Mouse (Mus musculus): ENCODE data around the gene Akr1c18. TPM values are rescaled to one million over a fixed set of nuclear protein-coding genes. Genes with fewer than 3 reads are reported as not detected.
"Not testable (repeated sequence)": the region's sequence is repeated elsewhere in the genome, so short reads cannot be mapped to it uniquely, and the experiment has no call there.

Gene Akr1c18
- total and polyA plus RNA-seq, 2 experiments from 2014 or later, result not detected

- DNase-seq (ENCODE audit: low spot score) (no peak), ATAC-seq (no peak)
- Histone ChIP-seq H3K9me3 (ENCODE audit: low read length) (no peaks in the 10 kb centered on the region), H3K36me3 (ENCODE audit: insufficient read depth, low read length) (no peaks in the 10 kb centered on the region), H3K27ac (no peak overlapping the region), H3K27me3 (ENCODE audit: insufficient read depth, low read length) (no peaks in the 10 kb centered on the region), H3K4me1 (ENCODE audit: insufficient read depth, low read length) (no peaks in the 10 kb centered on the region), H3K4me2 (ENCODE audit: low read depth, low read length) (no peak overlapping the region), H3K4me3 (ENCODE audit: low read length) (no peak overlapping the region), H3K9ac (replicated peaks; ENCODE audit: low read length) (no peak overlapping the region)
- no peak for TF ChIP-seq CTCF (IDR thresholded peaks at IDR 0.05; ENCODE audit: low read depth)
- 72% methylated on average over 3 of the region's 3 CpGs for WGBS
These were observed 18.7 kb downstream of the Akr1c18 start for GRCm38 (mm10) chr13:4131721-4132120.

GRCm38 (mm10) chr13:4131317-4131716 is 19.1 kb downstream of the Akr1c18 start:
- TF ChIP-seq CTCF (IDR thresholded peaks at IDR 0.05; ENCODE audit: low read depth), result no peak
- Histone ChIP-seq H3K27me3 (ENCODE audit: insufficient read depth, low read length) (no peaks in the 10 kb centered on the region), H3K36me3 (ENCODE audit: insufficient read depth, low read length) (no peaks in the 10 kb centered on the region), H3K4me1 (ENCODE audit: insufficient read depth, low read length) (no peaks in the 10 kb centered on the region), H3K9me3 (ENCODE audit: low read length) (no peaks in the 10 kb centered on the region), H3K9ac (replicated peaks; ENCODE audit: low read length) (no peak overlapping the region), H3K27ac (no peak overlapping the region), H3K4me3 (ENCODE audit: low read length) (no peak overlapping the region), H3K4me2 (ENCODE audit: low read depth, low read length) (no peak overlapping the region)
- ATAC-seq (no peak), DNase-seq (ENCODE audit: low spot score) (no peak)
- 71% methylated on average over 1 of the region's 1 CpGs for WGBS

- no peak overlapping the region for H3K27ac ChIP-seq
- no peak for ATAC-seq
- H3K36me3 ChIP-seq (ENCODE audit: insufficient read depth, low read length), result no peaks in the 10 kb centered on the region
- no peaks in the 10 kb centered on the region for H3K9me3 ChIP-seq (ENCODE audit: low read length)
- H3K4me2 ChIP-seq (ENCODE audit: low read depth, low read length), result no peak overlapping the region
- no peaks in the 10 kb centered on the region for H3K4me1 ChIP-seq (ENCODE audit: insufficient read depth, low read length)
- peak; percentile 66 for TF ChIP-seq CTCF (IDR thresholded peaks at IDR 0.05; ENCODE audit: low read depth)
- no peak overlapping the region for H3K4me3 ChIP-seq (ENCODE audit: low read length)
- no peaks in the 10 kb centered on the region for H3K27me3 ChIP-seq (ENCODE audit: insufficient read depth, low read length)
- 48% methylated on average over 5 of the region's 5 CpGs for WGBS
- no peak overlapping the region for H3K9ac ChIP-seq (replicated peaks; ENCODE audit: low read length)
- DNase-seq (ENCODE audit: low spot score), result peak; percentile 24
These were observed 21.4 kb downstream of the Akr1c18 start for GRCm38 (mm10) chr13:4129100-4129499.

GRCm38 (mm10) chr13:4125846-4126245 is 24.6 kb downstream of the Akr1c18 start:
- H3K27me3 ChIP-seq (ENCODE audit: insufficient read depth, low read length); H3K4me3 ChIP-seq (ENCODE audit: low read length); ATAC-seq; H3K36me3 ChIP-seq (ENCODE audit: insufficient read depth, low read length); DNase-seq (ENCODE audit: low spot score); H3K9ac ChIP-seq (replicated peaks; ENCODE audit: low read length); H3K4me2 ChIP-seq (ENCODE audit: low read depth, low read length); H3K9me3 ChIP-seq (ENCODE audit: low read length); H3K27ac ChIP-seq; H3K4me1 ChIP-seq (ENCODE audit: insufficient read depth, low read length): not testable (repeated sequence)
- 68% methylated on average over 1 of the region's 1 CpGs for WGBS

- not testable (repeated sequence) for H3K27ac ChIP-seq; DNase-seq (ENCODE audit: low spot score); H3K4me3 ChIP-seq (ENCODE audit: low read length); H3K4me1 ChIP-seq (ENCODE audit: insufficient read depth, low read length); H3K27me3 ChIP-seq (ENCODE audit: insufficient read depth, low read length); H3K9me3 ChIP-seq (ENCODE audit: low read length); ATAC-seq; H3K4me2 ChIP-seq (ENCODE audit: low read depth, low read length); H3K9ac ChIP-seq (replicated peaks; ENCODE audit: low read length); H3K36me3 ChIP-seq (ENCODE audit: insufficient read depth, low read length)
- WGBS, result 95% methylated on average over 6 of the region's 6 CpGs
These were observed 26.0 kb downstream of the Akr1c18 start for GRCm38 (mm10) chr13:4124471-4124870.

- DNase-seq (ENCODE audit: low spot score) (peak; percentile 6), ATAC-seq (no peak)
- Histone ChIP-seq H3K4me3 (ENCODE audit: low read length) (no peak overlapping the region), H3K4me1 (ENCODE audit: insufficient read depth, low read length) (no peaks in the 10 kb centered on the region), H3K27ac (no peak overlapping the region), H3K27me3 (ENCODE audit: insufficient read depth, low read length) (no peaks in the 10 kb centered on the region), H3K36me3 (ENCODE audit: insufficient read depth, low read length) (no peaks in the 10 kb centered on the region), H3K9ac (replicated peaks; ENCODE audit: low read length) (no peak overlapping the region), H3K9me3 (ENCODE audit: low read length) (no peaks in the 10 kb centered on the region), H3K4me2 (ENCODE audit: low read depth, low read length) (no peak overlapping the region)
- no peak for TF ChIP-seq CTCF (IDR thresholded peaks at IDR 0.05; ENCODE audit: low read depth)
- WGBS, result 63% methylated on average over 7 of the region's 7 CpGs
These were observed 27.3 kb downstream of the Akr1c18 start for GRCm38 (mm10) chr13:4123146-4123545.

GRCm38 (mm10) chr13:4119181-4119904 is 31.1 kb downstream of the Akr1c18 start:
- no peak overlapping the region for H3K9ac ChIP-seq (replicated peaks; ENCODE audit: low read length)
- H3K36me3 ChIP-seq (ENCODE audit: insufficient read depth, low read length), result no peaks in the 10 kb centered on the region
- no peak for TF ChIP-seq CTCF (IDR thresholded peaks at IDR 0.05; ENCODE audit: low read depth)
- H3K27me3 ChIP-seq (ENCODE audit: insufficient read depth, low read length), result no peaks in the 10 kb centered on the region
- DNase-seq (ENCODE audit: low spot score), result no peak
- 67% methylated on average over 2 of the region's 2 CpGs for WGBS
- no peak overlapping the region for H3K27ac ChIP-seq
- no peak overlapping the region for H3K4me2 ChIP-seq (ENCODE audit: low read depth, low read length)
- no peak overlapping the region for H3K4me3 ChIP-seq (ENCODE audit: low read length)
- no peak for ATAC-seq
- no peaks in the 10 kb centered on the region for H3K9me3 ChIP-seq (ENCODE audit: low read length)
- no peaks in the 10 kb centered on the region for H3K4me1 ChIP-seq (ENCODE audit: insufficient read depth, low read length)

Measured in hindbrain, postnatal 0 days (tissue).